Mouse (Mus musculus) heart, postnatal 0 days (tissue): Measurements from ENCODE around the gene Shcbp1l.

Experiments used
- CTCF ChIP-seq: IDR thresholded peaks from 2 replicates; pipeline ENCODE4 v1.5.1; 2016; ENCODE audit warnings: antibody characterized with exemption, control low read depth, low read depth
- EP300 ChIP-seq: IDR thresholded peaks from 2 replicates; pipeline ENCODE4 v1.6.1; 2016; ENCODE audit warnings: antibody characterized with exemption, low read depth

- no peak for TF ChIP-seq EP300
- TF ChIP-seq CTCF, result no peak
These were observed 56.1 kb downstream of the Shcbp1l start for GRCm38 (mm10) chr1:153481025-153481412.
